Mouse (Mus musculus) embryo, embryonic 11 days (tissue): ENCODE measurements at regions not wholly inside any gene's neighbourhood (a gene's known extent, or its start where the extent isn't known, plus 50 kb on each side); places are given as distances from the start of the nearest gene placed in this dataset.

Experiments
- DNase-seq: peaks from one replicate; pipeline ENCODE4 v3.0.0-alpha.2; 2015

- DNase-seq: no peak
Observed at GRCm38 (mm10) chr1:137738157-137738851, 437.2 kb downstream of the Ptprc start.

- DNase-seq: no peak
Observed at GRCm38 (mm10) chr1:137703882-137704281, 471.6 kb downstream of the Ptprc start.

- DNase-seq: no peak
Observed at GRCm38 (mm10) chr1:137698876-137699275, 476.6 kb downstream of the Ptprc start.

GRCm38 (mm10) chr1:137697289-137697688 lies 478.2 kb downstream of the Ptprc start:
- no peak for DNase-seq

GRCm38 (mm10) chr1:137696796-137697195 lies 478.7 kb downstream of the Ptprc start:
- no peak for DNase-seq

GRCm38 (mm10) chr1:137695751-137696150 lies 479.8 kb downstream of the Ptprc start:
- no peak for DNase-seq

GRCm38 (mm10) chr1:137692525-137692924 lies 483.0 kb downstream of the Ptprc start:
- no peak for DNase-seq

GRCm38 (mm10) chr1:137690860-137691595 lies 484.5 kb downstream of the Ptprc start:
- DNase-seq: no peak

- DNase-seq: no peak
Observed at GRCm38 (mm10) chr1:137670650-137671049, 504.9 kb downstream of the Ptprc start.

- DNase-seq: no peak
Observed at GRCm38 (mm10) chr1:137669849-137670248, 505.7 kb downstream of the Ptprc start.

- no peak for DNase-seq
Observed at GRCm38 (mm10) chr1:137658141-137658540, 517.4 kb downstream of the Ptprc start.

GRCm38 (mm10) chr1:137656900-137657458 lies 518.5 kb downstream of the Ptprc start:
- DNase-seq: peak; percentile 60

GRCm38 (mm10) chr1:137654171-137654570 lies 521.3 kb downstream of the Ptprc start:
- no peak for DNase-seq

GRCm38 (mm10) chr1:137653495-137653894 lies 522.0 kb downstream of the Ptprc start:
- DNase-seq: no peak

GRCm38 (mm10) chr1:137650629-137651028 lies 524.9 kb downstream of the Ptprc start:
- no peak for DNase-seq

GRCm38 (mm10) chr1:137650082-137650481 lies 525.4 kb downstream of the Ptprc start:
- no peak for DNase-seq

- DNase-seq: no peak
Observed at GRCm38 (mm10) chr1:137648832-137649231, 526.7 kb downstream of the Ptprc start.

GRCm38 (mm10) chr1:137644601-137645040 lies 530.9 kb downstream of the Ptprc start:
- DNase-seq: no peak

- no peak for DNase-seq
Observed at GRCm38 (mm10) chr1:137643508-137643907, 532.0 kb downstream of the Ptprc start.

GRCm38 (mm10) chr1:137640848-137641247 lies 534.7 kb downstream of the Ptprc start:
- DNase-seq: peak; percentile 61

- DNase-seq: peak; percentile 53
Observed at GRCm38 (mm10) chr1:137636947-137637346, 538.6 kb downstream of the Ptprc start.

GRCm38 (mm10) chr1:137636321-137636944 lies 539.1 kb downstream of the Ptprc start:
- DNase-seq: peak; percentile 52

GRCm38 (mm10) chr1:137635781-137636180 lies 539.7 kb downstream of the Ptprc start:
- peak; percentile 50 for DNase-seq
